Mouse (Mus musculus) CH12.LX (cell line): ENCODE data around the gene Fam78b. TPM values are rescaled to one million over a fixed set of nuclear protein-coding genes. Genes with fewer than 3 reads are reported as not detected.

Source experiments
- DNase-seq: peaks from one replicate; pipeline ENCODE4 v3.0.0-alpha.2; 2013; ENCODE audit errors: extremely low read depth
- H3K27ac ChIP-seq: 2 replicates; pipeline ENCODE4 v1.5.1; 2012; ENCODE audit warnings: low read depth, mild to moderate bottlenecking, control low read depth, moderate library complexity; ENCODE audit not compliant: insufficient read depth
- H3K27me3 ChIP-seq: replicated peaks from 2 replicates; pipeline ENCODE3; 2012; ENCODE audit warnings: inconsistent platforms
- H3K36me3 ChIP-seq, 2 experiments: replicated peaks in 1 of 2; 2 replicates each; pipeline versions ENCODE3 to v1.6.1; 2012; ENCODE audit warnings: inconsistent platforms in 1 of 2, low read length in 1 of 2, mild to moderate bottlenecking in 1 of 2, mixed read lengths in 1 of 2, moderate library complexity in 1 of 2; ENCODE audit not compliant: control insufficient read depth in 1 of 2, insufficient read depth in 1 of 2
- H3K4me1 ChIP-seq, 2 experiments: 2 replicates each; pipeline ENCODE4 v1.6.1; 2012; ENCODE audit warnings: inconsistent platforms in 1 of 2, moderate library complexity in 1 of 2; ENCODE audit not compliant: insufficient read depth in 2 of 2, control insufficient read depth in 1 of 2
- H3K4me2 ChIP-seq: 2 replicates; pipeline ENCODE4 v1.6.1; 2012; ENCODE audit warnings: low read depth, mild to moderate bottlenecking, control low read depth; ENCODE audit not compliant: poor library complexity, insufficient read depth, severe bottlenecking
- H3K4me3 ChIP-seq, 3 experiments: fragments of 150-350 bp in 1 of 3; sonication (generic) in 1 of 3; replicated peaks in 1 of 3; 2 replicates each; pipeline versions ENCODE3 to v1.5.1; 2011 to 2012; ENCODE audit warnings: low read depth in 2 of 3, low read length in 2 of 3, mild to moderate bottlenecking in 2 of 3, moderate library complexity in 2 of 3, control low read depth in 1 of 3, improper control_type of control experiment in 1 of 3, inconsistent platforms in 1 of 3, mixed read lengths in 1 of 3; ENCODE audit not compliant: poor library complexity in 1 of 3
- H3K79me2 ChIP-seq: replicated peaks from 2 replicates; pipeline ENCODE4 v1.6.1; 2012; ENCODE audit warnings: mild to moderate bottlenecking, moderate library complexity; ENCODE audit not compliant: control insufficient read depth, poor library complexity, insufficient read depth, severe bottlenecking; ENCODE audit errors: extremely low read depth
- H3K9ac ChIP-seq: 2 replicates; pipeline ENCODE4 v1.6.1; 2012; ENCODE audit warnings: low read depth, mild to moderate bottlenecking, control low read depth, moderate library complexity; ENCODE audit not compliant: insufficient read depth
- H3K9me3 ChIP-seq: replicated peaks from 2 replicates; pipeline ENCODE3; 2012; ENCODE audit warnings: low read length, inconsistent platforms, mixed read lengths
- BHLHE40 ChIP-seq: IDR thresholded peaks from 2 replicates; pipeline ENCODE4 v1.6.1; 2011; ENCODE audit warnings: mild to moderate bottlenecking, low read depth, low read length, improper control_type of control experiment
- CHD1 ChIP-seq: IDR thresholded peaks from 2 replicates; pipeline ENCODE4 v1.6.1; 2012; ENCODE audit warnings: low read depth, low read length, improper control_type of control experiment, inconsistent platforms
- CHD2 ChIP-seq: IDR thresholded peaks from 2 replicates; pipeline ENCODE4 v1.6.1; 2011; ENCODE audit warnings: low read length, improper control_type of control experiment
- CTCF ChIP-seq, 2 experiments: IDR thresholded peaks in 1 of 2; conservative IDR thresholded peaks in 1 of 2; 2 replicates each; pipeline ENCODE4 v1.5.1; 2011 to 2012; ENCODE audit warnings: low read depth in 2 of 2, low read length in 2 of 2, improper control_type of control experiment in 1 of 2, inconsistent platforms in 1 of 2, mild to moderate bottlenecking in 1 of 2, moderate library complexity in 1 of 2
- E2F4 ChIP-seq: IDR thresholded peaks from 2 replicates; pipeline ENCODE4 v1.6.1; 2011; ENCODE audit warnings: low read depth, low read length, improper control_type of control experiment; ENCODE audit not compliant: insufficient replicate concordance
- ELF1 ChIP-seq: IDR thresholded peaks from 2 replicates; pipeline ENCODE4 v1.6.1; 2014; ENCODE audit warnings: low read depth, mild to moderate bottlenecking, inconsistent platforms, low read length, improper control_type of control experiment
- ETS1 ChIP-seq: conservative IDR thresholded peaks from 2 replicates; pipeline ENCODE4 v1.6.1; 2012; ENCODE audit warnings: low read depth, mild to moderate bottlenecking, inconsistent platforms, low read length, improper control_type of control experiment, moderate library complexity
- HCFC1 ChIP-seq: IDR thresholded peaks from 2 replicates; pipeline ENCODE4 v1.6.1; 2012; ENCODE audit warnings: low read depth, mild to moderate bottlenecking, inconsistent platforms, low read length, improper control_type of control experiment
- IRF4 ChIP-seq: IDR thresholded peaks from 2 replicates; pipeline ENCODE4 v1.6.1; 2014; ENCODE audit warnings: low read depth, mild to moderate bottlenecking, inconsistent platforms, low read length, improper control_type of control experiment
- JUN ChIP-seq: IDR thresholded peaks from 2 replicates; pipeline ENCODE4 v1.6.1; 2011; ENCODE audit warnings: low read depth, mild to moderate bottlenecking, low read length, improper control_type of control experiment, moderate library complexity; ENCODE audit not compliant: insufficient read depth
- KAT2A ChIP-seq: IDR thresholded peaks from 2 replicates; pipeline ENCODE4 v1.6.1; 2012; ENCODE audit warnings: low read length, improper control_type of control experiment, inconsistent platforms; ENCODE audit not compliant: insufficient replicate concordance
- MAFK ChIP-seq: IDR thresholded peaks from 2 replicates; pipeline ENCODE4 v1.6.1; 2011; ENCODE audit warnings: low read length, improper control_type of control experiment; ENCODE audit not compliant: insufficient replicate concordance
- MAX ChIP-seq: IDR thresholded peaks from 2 replicates; pipeline ENCODE4 v1.6.1; 2011; ENCODE audit warnings: low read length, improper control_type of control experiment
- MEF2A ChIP-seq: IDR thresholded peaks from 2 replicates; pipeline ENCODE4 v1.6.1; 2014; ENCODE audit warnings: low read depth, mild to moderate bottlenecking, inconsistent platforms, low read length, improper control_type of control experiment, borderline replicate concordance
- MXI1 ChIP-seq: IDR thresholded peaks from 2 replicates; pipeline ENCODE4 v1.6.1; 2011; ENCODE audit warnings: mild to moderate bottlenecking, low read depth, low read length, improper control_type of control experiment
- MYC ChIP-seq: IDR thresholded peaks from 2 replicates; pipeline ENCODE4 v1.6.1; 2011; ENCODE audit warnings: low read depth, mild to moderate bottlenecking, improper control_type of control experiment, low read length
- NELFE ChIP-seq: IDR thresholded peaks from 2 replicates; pipeline ENCODE4 v1.6.1; 2011; ENCODE audit warnings: low read depth, low read length, improper control_type of control experiment
- NRF1 ChIP-seq: IDR thresholded peaks from 2 replicates; pipeline ENCODE4 v1.6.1; 2014; ENCODE audit warnings: low read depth, mild to moderate bottlenecking, inconsistent platforms, low read length, improper control_type of control experiment, moderate library complexity
- POLR2A ChIP-seq: IDR thresholded peaks from 2 replicates; pipeline ENCODE4 v1.6.1; 2011; ENCODE audit warnings: low read depth, mild to moderate bottlenecking, improper control_type of control experiment, low read length
- POLR2AphosphoS2 ChIP-seq: IDR thresholded peaks from 2 replicates; pipeline ENCODE4 v1.6.1; 2011; ENCODE audit warnings: low read depth, low read length, improper control_type of control experiment
- RAD21 ChIP-seq: IDR thresholded peaks from 2 replicates; pipeline ENCODE4 v1.6.1; 2011; ENCODE audit warnings: low read depth, mild to moderate bottlenecking, low read length, improper control_type of control experiment, moderate library complexity
- RCOR1 ChIP-seq: conservative IDR thresholded peaks from 2 replicates; pipeline ENCODE4 v1.6.1; 2012; ENCODE audit warnings: low read depth, mild to moderate bottlenecking, inconsistent platforms, low read length, improper control_type of control experiment
- SIN3A ChIP-seq: IDR thresholded peaks from 2 replicates; pipeline ENCODE4 v1.6.1; 2012; ENCODE audit warnings: low read length, improper control_type of control experiment, inconsistent platforms
- SMC3 ChIP-seq: IDR thresholded peaks from 2 replicates; pipeline ENCODE4 v1.6.1; 2011; ENCODE audit warnings: low read depth, low read length, improper control_type of control experiment
- TBP ChIP-seq: conservative IDR thresholded peaks from 2 replicates; pipeline ENCODE4 v1.6.1; 2011; ENCODE audit warnings: low read depth, low read length, improper control_type of control experiment
- TCF12 ChIP-seq: IDR thresholded peaks from 2 replicates; pipeline ENCODE4 v1.6.1; 2014; ENCODE audit warnings: low read depth, mild to moderate bottlenecking, inconsistent platforms, low read length, improper control_type of control experiment
- UBTF ChIP-seq: IDR thresholded peaks from 2 replicates; pipeline ENCODE4 v1.6.1; 2012; ENCODE audit warnings: low read depth, mild to moderate bottlenecking, inconsistent platforms, low read length, improper control_type of control experiment, moderate library complexity
- USF1 ChIP-seq: IDR thresholded peaks from 2 replicates; pipeline ENCODE4 v1.6.1; 2014; ENCODE audit warnings: low read depth, mild to moderate bottlenecking, inconsistent platforms, low read length, improper control_type of control experiment
- USF2 ChIP-seq: conservative IDR thresholded peaks from 2 replicates; pipeline ENCODE4 v1.6.1; 2011; ENCODE audit warnings: low read depth, low read length, improper control_type of control experiment
- ZC3H11A ChIP-seq: IDR thresholded peaks from 2 replicates; pipeline ENCODE4 v1.6.1; 2012; ENCODE audit warnings: low read depth, mild to moderate bottlenecking, inconsistent platforms, low read length, improper control_type of control experiment
- ZMIZ1 ChIP-seq: IDR thresholded peaks from 2 replicates; pipeline ENCODE4 v1.6.1; 2012; ENCODE audit warnings: low read depth, mild to moderate bottlenecking, inconsistent platforms, low read length, improper control_type of control experiment
- ZNF384 ChIP-seq: IDR thresholded peaks from 2 replicates; pipeline ENCODE4 v1.6.1; 2012; ENCODE audit warnings: low read depth, low read length, improper control_type of control experiment, inconsistent platforms
- dilution Hi-C: fragments of 300-500 bp; cut with MboI; formaldehyde crosslinking; loops from 2 replicates; pipeline ENCODE4 v1.14.3; 2020; ENCODE audit warnings: low sequenced_read_pairs; ENCODE audit not compliant: extremely low pct_unique_long_range_greater_than_20kb, extremely low pct_ligation_motif_present
- in situ Hi-C: fragments of 300-500 bp; cut with MboI; formaldehyde crosslinking; loops from 3 replicates; pipeline ENCODE4 v1.14.3; 2019; ENCODE audit warnings: low sequenced_read_pairs, low pct_ligation_motif_present, low pct_unique_long_range_greater_than_20kb, mixed read lengths
- polyA plus RNA-seq: library from polyadenylated mRNA; unstranded; fragments of >175 nt; gene quantifications from 2 replicates; pipeline ENCODE4 v1.2.1, GENCODE M21; 2012; ENCODE audit warnings: low read depth; ENCODE audit not compliant: insufficient read length
- total RNA-seq, 2 experiments: library from RNA; depleted of rRNA; stranded (reverse); fragments of 300-350 nt in 1 of 2; fragments of >200 nt in 1 of 2; gene quantifications; 2 replicates each; pipeline ENCODE4 v1.2.3; 2012 to 2014

Gene Fam78b
- total and polyA plus RNA-seq, 3 experiments, result not detected

DNA sequence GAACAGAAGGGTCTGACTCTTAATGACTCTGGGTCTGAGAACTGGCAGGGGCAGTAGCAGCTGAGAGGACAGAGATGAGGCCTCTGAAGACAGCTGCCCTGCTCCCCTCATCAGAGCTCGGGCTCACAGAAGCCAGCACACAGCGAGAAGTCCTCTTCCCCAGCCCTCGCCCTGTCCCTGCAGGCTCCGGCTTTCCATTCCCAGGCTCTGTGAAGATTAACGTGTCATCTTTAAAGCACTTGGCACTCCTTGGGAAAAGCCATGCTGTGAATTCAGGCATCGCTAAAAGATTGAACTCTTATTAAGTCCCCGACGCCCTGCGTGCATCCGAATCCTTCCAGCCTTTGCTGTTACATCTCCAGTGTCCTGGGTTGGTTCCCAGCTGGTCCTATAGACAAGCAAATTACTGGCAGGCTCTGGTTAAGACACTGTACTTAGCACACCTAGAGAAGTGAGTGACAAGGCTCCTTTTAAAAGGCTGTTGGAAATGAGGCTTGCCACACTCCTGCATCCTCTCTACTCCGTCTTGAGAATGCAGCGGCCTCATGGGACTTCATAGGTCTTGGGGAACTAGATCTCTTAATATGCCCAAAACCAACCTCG is 30.9 kb downstream of the Fam78b start:
- Histone ChIP-seq H3K27me3 (peaks cover 55% of the 10 kb centered on the region), H3K27ac (no peak overlapping the region), H3K4me1 (no peaks in the 10 kb centered on the region), H3K4me3 (no peak overlapping the region), H3K9me3 (peaks cover 18% of the 10 kb centered on the region), H3K4me2 (no peak overlapping the region), H3K36me3 (no peaks in the 10 kb centered on the region), H3K79me2 (no peaks in the 10 kb centered on the region), H3K9ac (no peak overlapping the region)
- no peak for TF ChIP-seq MAX
- no peak for TF ChIP-seq POLR2A
- TF ChIP-seq BHLHE40, result no peak
- TF ChIP-seq MEF2A, result no peak
- TF ChIP-seq USF2, result no peak
- TF ChIP-seq SIN3A, result no peak
- TF ChIP-seq NELFE, result no peak
- no peak for TF ChIP-seq MAFK
- TF ChIP-seq E2F4, result no peak
- no peak for TF ChIP-seq NRF1
- no peak for TF ChIP-seq ELF1
- TF ChIP-seq ZC3H11A, result no peak
- no peak for TF ChIP-seq TCF12
- TF ChIP-seq CHD2, result no peak
- TF ChIP-seq RCOR1, result no peak
- TF ChIP-seq CHD1, result no peak
- no peak for TF ChIP-seq RAD21
- dilution Hi-C loops, result no loop called here
- no peak for DNase-seq
- in situ Hi-C loops, result no loop called here

DNA sequence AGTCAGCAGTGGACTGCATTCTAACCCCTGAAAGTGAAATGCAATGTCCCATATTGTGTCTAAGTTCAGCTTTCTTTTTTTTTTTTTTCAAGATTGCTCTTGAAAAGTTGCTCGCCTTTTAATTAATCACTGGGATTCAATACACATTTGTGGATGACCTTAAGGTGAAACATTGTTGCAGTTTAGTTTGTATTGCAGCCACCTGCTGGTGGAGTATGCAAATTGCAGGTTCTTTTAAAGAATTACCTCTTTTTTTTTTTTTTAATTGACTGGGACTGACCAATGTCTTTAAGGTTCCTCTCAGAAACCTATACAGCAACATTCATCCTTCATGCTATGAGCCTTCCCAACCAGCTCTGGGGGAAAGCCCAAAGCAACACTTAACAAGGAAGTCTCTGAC is 33.2 kb downstream of the Fam78b start:
- Histone ChIP-seq H3K79me2 (no peaks in the 10 kb centered on the region), H3K4me1 (no peaks in the 10 kb centered on the region), H3K4me3 (no peak overlapping the region), H3K9me3 (peaks cover under 1% of the 10 kb centered on the region), H3K27ac (no peak overlapping the region), H3K27me3 (peaks cover 73% of the 10 kb centered on the region), H3K4me2 (no peak overlapping the region), H3K9ac (no peak overlapping the region), H3K36me3 (no peaks in the 10 kb centered on the region)
- in situ Hi-C loops (no loop called here), dilution Hi-C loops (no loop called here)
- peak; percentile 10 for DNase-seq
- peak; percentile 36 for TF ChIP-seq SMC3
- TF ChIP-seq USF1, result no peak
- no peak for TF ChIP-seq RCOR1
- TF ChIP-seq ZMIZ1, result no peak
- no peak for TF ChIP-seq MXI1
- no peak for TF ChIP-seq MAX
- TF ChIP-seq CTCF (conservative IDR thresholded peaks at IDR 0.05 in 1 of 2, IDR thresholded peaks at IDR 0.05 in 1 of 2; ENCODE audit: low read depth in 2 of 2, low read length in 2 of 2), result peak; percentile 26 to 47; a peak in 3 of 4 replicates
- TF ChIP-seq TBP, result no peak
- no peak for TF ChIP-seq USF2
- no peak for TF ChIP-seq POLR2AphosphoS2
- no peak for TF ChIP-seq SIN3A
- no peak for TF ChIP-seq MAFK
- TF ChIP-seq MYC, result no peak
- no peak for TF ChIP-seq UBTF
- no peak for TF ChIP-seq ELF1
- TF ChIP-seq IRF4, result no peak
- no peak for TF ChIP-seq CHD2
- TF ChIP-seq TCF12, result no peak
- no peak for TF ChIP-seq JUN
- TF ChIP-seq ETS1, result no peak
- no peak for TF ChIP-seq E2F4
- TF ChIP-seq NRF1, result no peak
- no peak for TF ChIP-seq POLR2A
- TF ChIP-seq ZNF384, result peak; percentile 85
- TF ChIP-seq HCFC1, result no peak
- TF ChIP-seq NELFE, result no peak
- TF ChIP-seq ZC3H11A, result no peak
- TF ChIP-seq KAT2A, result no peak
